Mouse (Mus musculus) limb, embryonic 14.5 days (tissue): ENCODE measurements around the gene Slc38a2. TPM values are rescaled to one million over a fixed set of nuclear protein-coding genes. Genes with fewer than 3 reads are reported as not detected.

ENCODE experiments used
- ATAC-seq: fragments of 200-750 bp; cut with Nextera tagmentation; 2 replicates; pipeline ENCODE4 v1.8.0; 2017; ENCODE audit warnings: low read depth, moderate number of reproducible peaks, moderate TSS enrichment; ENCODE audit not compliant: low FRiP score
- DNase-seq: peaks from one replicate; pipeline ENCODE4 v3.0.0-alpha.2; 2015; ENCODE audit warnings: low spot score
- H3K27ac ChIP-seq: fragments of 300-500 bp; sonication (generic); replicated peaks from 2 replicates; pipeline ENCODE4 v1.5.1; 2014; ENCODE audit warnings: low read depth, mild to moderate bottlenecking, low read length, moderate library complexity, mixed read lengths
- H3K27me3 ChIP-seq: fragments of 300-500 bp; sonication (generic); 2 replicates; pipeline ENCODE4 v1.6.1; 2014; ENCODE audit warnings: low read length, mixed read lengths; ENCODE audit not compliant: control insufficient read depth, insufficient read depth
- H3K36me3 ChIP-seq: fragments of 300-500 bp; sonication (generic); 2 replicates; pipeline ENCODE4 v1.6.1; 2014; ENCODE audit warnings: mild to moderate bottlenecking, low read length, moderate library complexity, mixed read lengths; ENCODE audit not compliant: control insufficient read depth, insufficient read depth
- H3K4me1 ChIP-seq: fragments of 300-500 bp; sonication (generic); 2 replicates; pipeline ENCODE4 v1.6.1; 2014; ENCODE audit warnings: antibody characterized with exemption, low read length, mixed read lengths; ENCODE audit not compliant: control insufficient read depth, insufficient read depth
- H3K4me2 ChIP-seq: fragments of 300-500 bp; sonication (generic); replicated peaks from 2 replicates; pipeline ENCODE4 v1.6.1; 2014; ENCODE audit warnings: low read depth, mild to moderate bottlenecking, low read length, moderate library complexity; ENCODE audit not compliant: severe bottlenecking
- H3K4me3 ChIP-seq: fragments of 300-500 bp; sonication (generic); replicated peaks from 2 replicates; pipeline ENCODE4 v1.5.1; 2014; ENCODE audit warnings: low read length
- H3K9ac ChIP-seq: fragments of 300-500 bp; sonication (generic); 2 replicates; pipeline ENCODE4 v1.6.1; 2014; ENCODE audit warnings: mild to moderate bottlenecking, low read depth, low read length, moderate library complexity; ENCODE audit not compliant: severe bottlenecking
- H3K9me3 ChIP-seq: fragments of 300-500 bp; sonication (generic); 2 replicates; pipeline ENCODE4 v1.6.1; 2016; ENCODE audit warnings: low read length; ENCODE audit not compliant: control insufficient read depth
- POLR2A ChIP-seq: fragments of 200-500 bp; IDR thresholded peaks from 2 replicates; pipeline ENCODE4 v1.8.0; 2012; ENCODE audit warnings: inconsistent platforms, mild to moderate bottlenecking, moderate library complexity, borderline replicate concordance; ENCODE audit not compliant: insufficient read depth, insufficient read length; ENCODE audit errors: extremely low read depth
- WGBS: fragments of 180-500 bp; shearing (Covaris S2); extraction: QIAGEN DNeasy Blood & Tissue Kit; methylation state at CpG from one replicate; pipeline ENCODE4 v1.1.7; 2014; 5-methylcytosine and 5-hydroxymethylcytosine counted together
- polyA plus RNA-seq, 2 experiments: library from polyadenylated mRNA; depleted of rRNA in 1 of 2; stranded (reverse) in 1 of 2; unstranded in 1 of 2; fragments of >200 nt; fragmentation: Nextera tagmentation in 1 of 2; extraction: Ambion mirVana in 1 of 2; gene quantifications; 2 replicates each; pipeline versions ENCODE4 v1.2.1 to v1.2.3; 2012 to 2014

Slc38a2 gene
- polyA plus RNA-seq, 2 experiments: 116 to 137 TPM

DNA sequence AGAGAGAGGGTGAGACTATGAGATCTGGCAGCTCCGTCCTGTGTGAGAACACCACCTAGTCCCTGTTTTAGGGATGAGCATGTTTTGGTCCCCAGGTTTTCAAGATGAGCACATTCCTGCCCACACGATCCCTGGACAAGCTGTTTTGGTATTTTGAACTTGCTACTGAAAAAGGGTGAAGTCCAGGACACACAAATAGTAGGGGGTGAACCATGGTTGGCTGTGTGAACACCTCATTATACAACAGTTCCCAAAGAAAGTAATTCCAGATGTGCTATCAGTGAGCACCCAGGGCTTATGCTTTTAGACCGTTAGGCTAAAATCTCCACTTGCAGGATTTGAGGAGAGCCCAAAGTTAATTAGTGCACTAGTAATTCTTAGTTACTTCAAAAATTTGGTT lies 17.7 kb upstream of the Slc38a2 start:
- DNase-seq (no peak), ATAC-seq (peak; percentile 44; the same call in 1 of the 2 replicates)
- H3K4me3 ChIP-seq: no peak overlapping the region
- 0 out of 2 replicates have a peak, but pooled peaks cover 3% of the 10 kb centered on the region for H3K4me1 ChIP-seq
- no peak overlapping the region for H3K4me2 ChIP-seq
- no peak overlapping the region for H3K27ac ChIP-seq
- H3K9me3 ChIP-seq: no peaks in the 10 kb centered on the region
- 33% methylated on average over 3 of the region's 3 CpGs for WGBS
- no peak for TF ChIP-seq POLR2A
- H3K9ac ChIP-seq: no peak overlapping the region
- no peaks in the 10 kb centered on the region for H3K36me3 ChIP-seq
- H3K27me3 ChIP-seq: no peaks in the 10 kb centered on the region

DNA sequence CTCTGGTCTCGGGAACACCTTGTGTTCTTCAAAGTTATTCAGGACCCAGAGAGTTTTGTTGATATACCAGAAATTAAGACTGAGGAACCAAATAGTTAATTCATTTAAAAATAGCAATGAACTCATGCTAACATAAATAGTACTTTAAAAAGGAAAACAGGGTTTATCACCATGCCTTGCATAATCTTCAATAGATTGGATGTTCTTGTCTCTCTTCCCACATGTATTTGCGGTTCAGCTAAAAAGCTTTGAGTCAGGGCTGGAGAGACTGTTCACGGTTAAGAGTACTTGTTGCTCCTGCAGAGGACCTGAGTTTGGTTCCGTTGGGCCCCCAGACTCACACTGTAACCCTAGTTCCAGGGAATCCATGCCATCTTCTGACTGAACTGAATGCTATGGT lies 16.8 kb upstream of the Slc38a2 start:
- ATAC-seq (no peak), DNase-seq (no peak)
- Histone ChIP-seq H3K27me3 (no peaks in the 10 kb centered on the region), H3K36me3 (no peaks in the 10 kb centered on the region), H3K27ac (no peak overlapping the region), H3K4me3 (no peak overlapping the region), H3K9ac (no peak overlapping the region), H3K4me1 (peaks cover 8% of the 10 kb centered on the region), H3K4me2 (no peak overlapping the region), H3K9me3 (no peaks in the 10 kb centered on the region)
- 88% methylated on average over 4 of the region's 4 CpGs for WGBS
- no peak for TF ChIP-seq POLR2A

DNA sequence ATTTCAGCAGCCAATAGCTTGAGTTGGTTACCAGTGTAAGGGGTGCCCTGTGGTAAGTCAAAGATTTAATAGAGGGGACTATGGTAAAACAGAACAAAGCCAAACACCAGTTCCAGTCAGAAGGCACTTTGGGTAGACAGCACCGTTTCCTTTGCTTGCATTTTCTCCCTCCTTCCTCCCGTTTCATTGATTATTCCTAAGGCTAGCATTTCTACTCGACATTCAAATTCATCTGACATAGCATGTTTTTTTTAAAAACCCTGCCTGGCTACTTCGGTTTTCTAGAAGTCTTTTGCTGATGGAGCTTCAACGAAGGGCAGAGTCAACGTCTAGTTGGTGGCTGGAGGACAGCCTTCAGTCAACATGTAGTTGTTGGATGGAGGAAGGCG lies 16.2 kb upstream of the Slc38a2 start:
- DNase-seq: no peak
- no peak for ATAC-seq
- no peak overlapping the region for H3K9ac ChIP-seq
- 90% methylated on average over 7 of the region's 7 CpGs for WGBS
- H3K4me2 ChIP-seq: no peak overlapping the region
- H3K4me3 ChIP-seq: no peak overlapping the region
- peaks cover 13% of the 10 kb centered on the region for H3K4me1 ChIP-seq
- H3K36me3 ChIP-seq: no peaks in the 10 kb centered on the region
- no peak for TF ChIP-seq POLR2A
- H3K27ac ChIP-seq: no peak overlapping the region
- H3K9me3 ChIP-seq: no peaks in the 10 kb centered on the region
- H3K27me3 ChIP-seq: no peaks in the 10 kb centered on the region

DNA sequence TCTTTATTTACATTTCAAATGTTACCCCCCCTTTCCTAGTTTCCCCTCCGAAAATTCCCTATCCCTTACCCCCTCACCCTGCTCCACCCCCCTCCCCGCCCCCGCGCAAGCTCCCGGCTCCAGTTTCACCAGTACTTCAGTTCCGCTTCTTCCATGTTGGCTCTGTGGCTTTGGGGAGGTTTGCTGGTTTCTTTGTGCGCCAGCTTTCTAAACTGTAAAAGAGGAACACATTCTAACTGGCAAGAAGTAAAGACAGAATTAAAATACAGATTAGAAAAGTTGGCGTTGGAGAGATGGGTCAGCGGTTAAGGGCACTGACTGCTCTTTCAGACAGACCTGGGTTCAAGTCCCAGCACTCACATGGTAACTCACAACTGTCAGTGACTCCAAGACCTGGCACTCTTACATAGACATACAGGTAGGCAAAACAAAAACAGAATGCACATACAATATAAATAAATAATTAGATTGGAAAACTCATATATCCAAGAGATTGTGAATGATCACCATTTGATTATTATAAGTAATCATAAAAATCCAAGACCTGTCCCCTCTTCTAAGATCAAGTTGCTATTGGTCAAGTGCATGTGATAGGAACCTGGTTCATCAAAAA lies 15.7 kb upstream of the Slc38a2 start:
- ATAC-seq (no peak), DNase-seq (no peak)
- Histone ChIP-seq H3K27ac (no peak overlapping the region), H3K9me3 (no peaks in the 10 kb centered on the region), H3K4me1 (peaks cover 17% of the 10 kb centered on the region), H3K27me3 (no peaks in the 10 kb centered on the region), H3K4me2 (no peak overlapping the region), H3K36me3 (no peaks in the 10 kb centered on the region), H3K9ac (no peak overlapping the region), H3K4me3 (no peak overlapping the region)
- WGBS: 85% methylated on average over 9 of the region's 9 CpGs
- TF ChIP-seq POLR2A: no peak

DNA sequence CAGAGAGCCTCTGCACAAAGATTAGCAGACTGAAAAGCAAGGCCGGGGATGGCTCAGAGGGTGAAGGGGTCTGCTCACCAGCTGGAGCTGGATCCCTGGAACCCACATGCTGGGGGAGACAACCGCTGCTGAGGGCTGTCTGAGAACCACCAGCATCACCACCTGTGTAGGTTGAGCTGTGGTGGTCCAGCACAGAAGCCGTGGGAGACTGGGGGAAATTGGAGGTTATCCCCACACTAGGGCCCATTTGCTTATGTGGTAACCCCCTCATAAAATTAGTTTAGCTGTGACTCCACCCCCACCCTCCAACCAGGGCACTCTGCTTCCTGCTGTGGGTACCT lies 15.1 kb upstream of the Slc38a2 start:
- Histone ChIP-seq H3K4me1 (peaks cover 17% of the 10 kb centered on the region), H3K4me3 (no peak overlapping the region), H3K9me3 (no peaks in the 10 kb centered on the region), H3K27me3 (no peaks in the 10 kb centered on the region), H3K27ac (no peak overlapping the region), H3K36me3 (no peaks in the 10 kb centered on the region), H3K4me2 (no peak overlapping the region), H3K9ac (no peak overlapping the region)
- ATAC-seq (no peak), DNase-seq (no peak)
- WGBS: 66% methylated on average over 3 of the region's 3 CpGs
- TF ChIP-seq POLR2A: no peak
